Mouse (Mus musculus) forebrain, embryonic 13.5 days (tissue): ENCODE measurements around the gene Lingo4. TPM values are rescaled to one million over a fixed set of nuclear protein-coding genes. Genes with fewer than 3 reads are reported as not detected.

Experiments used
- ATAC-seq: fragments of 200-750 bp; cut with Nextera tagmentation; 2 replicates; pipeline ENCODE4 v1.8.0; 2017
- H3K27ac ChIP-seq: fragments of 300-500 bp; sonication (generic); 2 replicates; pipeline ENCODE4 v1.5.1; 2015; ENCODE audit warnings: inconsistent platforms, mild to moderate bottlenecking, moderate library complexity
- H3K27me3 ChIP-seq: fragments of 300-500 bp; sonication (generic); 2 replicates; pipeline ENCODE4 v1.6.1; 2015; ENCODE audit warnings: mild to moderate bottlenecking, inconsistent platforms
- H3K36me3 ChIP-seq: fragments of 300-500 bp; sonication (generic); 2 replicates; pipeline ENCODE4 v1.6.1; 2015; ENCODE audit warnings: mild to moderate bottlenecking, inconsistent platforms; ENCODE audit not compliant: poor library complexity, severe bottlenecking
- H3K4me1 ChIP-seq: fragments of 300-500 bp; sonication (generic); 2 replicates; pipeline ENCODE4 v1.6.1; 2015; ENCODE audit warnings: inconsistent platforms
- H3K4me2 ChIP-seq: fragments of 300-500 bp; sonication (generic); 2 replicates; pipeline ENCODE4 v1.6.1; 2015; ENCODE audit warnings: inconsistent platforms, mild to moderate bottlenecking, moderate library complexity
- H3K4me3 ChIP-seq: fragments of 300-500 bp; sonication (generic); 2 replicates; pipeline ENCODE4 v1.5.1; 2015; ENCODE audit warnings: mild to moderate bottlenecking, inconsistent platforms
- H3K9ac ChIP-seq: fragments of 300-500 bp; sonication (generic); 2 replicates; pipeline ENCODE4 v1.6.1; 2015; ENCODE audit warnings: mild to moderate bottlenecking, inconsistent platforms
- H3K9me3 ChIP-seq: fragments of 300-500 bp; sonication (generic); replicated peaks from 2 replicates; pipeline ENCODE4 v1.6.1; 2016; ENCODE audit warnings: inconsistent platforms
- WGBS: fragments of 180-500 bp; shearing (Covaris S2); methylation state at CpG from one replicate; pipeline ENCODE4 v1.1.7; 2015; 5-methylcytosine and 5-hydroxymethylcytosine counted together
- polyA plus RNA-seq: library from polyadenylated mRNA; unstranded; fragments of >200 nt; fragmentation: Nextera tagmentation; extraction: Ambion mirVana; gene quantifications from 2 replicates; pipeline ENCODE4 v1.2.1, GENCODE M21; 2015

The Lingo4 gene
- polyA plus RNA-seq, 1 experiment from 2014 or later: 0.74 TPM

GRCm38 (mm10) chr3:94389420-94389819 is 8.9 kb upstream of the Lingo4 start:
- Histone ChIP-seq H3K4me2 (no peak overlapping the region), H3K9me3 (no peaks in the 10 kb centered on the region), H3K27me3 (no peaks in the 10 kb centered on the region), H3K27ac (no peak overlapping the region), H3K9ac (no peak overlapping the region), H3K4me3 (no peak overlapping the region), H3K36me3 (no peaks in the 10 kb centered on the region), H3K4me1 (no peaks in the 10 kb centered on the region)
- no peak for ATAC-seq
- 95% methylated on average over 16 of the region's 16 CpGs for WGBS

- Histone ChIP-seq H3K27me3 (no peaks in the 10 kb centered on the region), H3K4me1 (no peaks in the 10 kb centered on the region), H3K27ac (no peak overlapping the region), H3K4me3 (no peak overlapping the region), H3K4me2 (no peak overlapping the region), H3K9ac (no peak overlapping the region), H3K9me3 (no peaks in the 10 kb centered on the region), H3K36me3 (no peaks in the 10 kb centered on the region)
- WGBS: 82% methylated on average over 5 of the region's 5 CpGs
- ATAC-seq: no peak
These were observed 7.3 kb upstream of the Lingo4 start for GRCm38 (mm10) chr3:94391001-94391400.

- H3K27me3 ChIP-seq: 0 out of 2 replicates have a peak, but pooled peaks cover 7% of the 10 kb centered on the region
- H3K4me1 ChIP-seq: no peaks in the 10 kb centered on the region
- 88% methylated on average over 2 of the region's 2 CpGs for WGBS
- no peak overlapping the region for H3K27ac ChIP-seq
- no peak overlapping the region for H3K4me3 ChIP-seq
- no peak for ATAC-seq
- H3K36me3 ChIP-seq: no peaks in the 10 kb centered on the region
- H3K4me2 ChIP-seq: no peak overlapping the region
- no peaks in the 10 kb centered on the region for H3K9me3 ChIP-seq
- no peak overlapping the region for H3K9ac ChIP-seq
These were observed 6.2 kb upstream of the Lingo4 start for GRCm38 (mm10) chr3:94392128-94392527.

- Histone ChIP-seq H3K9ac (no peak overlapping the region), H3K4me1 (no peaks in the 10 kb centered on the region), H3K36me3 (no peaks in the 10 kb centered on the region), H3K9me3 (no peaks in the 10 kb centered on the region), H3K27me3 (peaks cover 13% of the 10 kb centered on the region), H3K4me3 (no peak overlapping the region), H3K27ac (no peak overlapping the region), H3K4me2 (no peak overlapping the region)
- no peak for ATAC-seq
- 81% methylated on average over 4 of the region's 4 CpGs for whole genome bisulfite sequencing
These were observed 5.3 kb upstream of the Lingo4 start for GRCm38 (mm10) chr3:94393049-94393448.

GRCm38 (mm10) chr3:94396336-94396735 is 2.0 kb upstream of the Lingo4 start:
- H3K9ac ChIP-seq: no peak overlapping the region
- H3K36me3 ChIP-seq: no peaks in the 10 kb centered on the region
- peaks cover 21% of the 10 kb centered on the region for H3K4me1 ChIP-seq
- peaks cover 18% of the 10 kb centered on the region for H3K27me3 ChIP-seq
- H3K9me3 ChIP-seq: no peaks in the 10 kb centered on the region
- H3K27ac ChIP-seq: no peak overlapping the region
- ATAC-seq: no peak
- H3K4me3 ChIP-seq: no peak overlapping the region
- 79% methylated on average over 1 of the region's 1 CpGs for WGBS
- no peak overlapping the region for H3K4me2 ChIP-seq

- no peak overlapping the region for H3K4me2 ChIP-seq
- H3K27ac ChIP-seq: no peak overlapping the region
- no peak overlapping the region for H3K9ac ChIP-seq
- H3K9me3 ChIP-seq: no peaks in the 10 kb centered on the region
- H3K4me3 ChIP-seq: no peak overlapping the region
- WGBS: 89% methylated on average over 4 of the region's 4 CpGs
- H3K36me3 ChIP-seq: no peaks in the 10 kb centered on the region
- H3K27me3 ChIP-seq: peaks cover 18% of the 10 kb centered on the region
- H3K4me1 ChIP-seq: peaks cover 21% of the 10 kb centered on the region
- ATAC-seq: no peak
These were observed 1.5 kb upstream of the Lingo4 start for GRCm38 (mm10) chr3:94396851-94397250.

GRCm38 (mm10) chr3:94398943-94399481 is 695 bp downstream of the Lingo4 start:
- peak; percentile 85 for ATAC-seq
- 2% methylated on average over 20 of the region's 20 CpGs for WGBS
- H3K4me1 ChIP-seq: peaks cover 26% of the 10 kb centered on the region
- H3K9me3 ChIP-seq: no peaks in the 10 kb centered on the region
- H3K27me3 ChIP-seq: peaks cover 18% of the 10 kb centered on the region
- H3K4me2 ChIP-seq: peak overlapping the region; percentile 65
- no peak overlapping the region for H3K27ac ChIP-seq
- no peaks in the 10 kb centered on the region for H3K36me3 ChIP-seq
- peak overlapping the region; percentile 71 for H3K9ac ChIP-seq
- H3K4me3 ChIP-seq: peak overlapping the region; percentile 37

- ATAC-seq: peak; percentile 5; the same call in 1 of the 2 replicates
- WGBS: 10% methylated on average over 5 of the region's 5 CpGs
- H3K4me3 ChIP-seq: peak overlapping the region; percentile 37
- H3K9ac ChIP-seq: peak overlapping the region; percentile 71
- H3K36me3 ChIP-seq: no peaks in the 10 kb centered on the region
- H3K27ac ChIP-seq: no peak overlapping the region
- H3K4me1 ChIP-seq: peaks cover 34% of the 10 kb centered on the region
- H3K4me2 ChIP-seq: peak overlapping the region; percentile 65
- no peaks in the 10 kb centered on the region for H3K9me3 ChIP-seq
- H3K27me3 ChIP-seq: peaks cover 18% of the 10 kb centered on the region
These were observed 1.5 kb downstream of the Lingo4 start for GRCm38 (mm10) chr3:94399663-94400310.

GRCm38 (mm10) chr3:94402451-94402850 is 4.1 kb downstream of the Lingo4 start:
- WGBS: 78% methylated on average over 8 of the region's 8 CpGs
- H3K4me3 ChIP-seq: no peak overlapping the region
- ATAC-seq: no peak

GRCm38 (mm10) chr3:94404366-94405054 is 6.2 kb downstream of the Lingo4 start:
- no peaks in the 10 kb centered on the region for H3K36me3 ChIP-seq
- peak; percentile 73 for ATAC-seq
- H3K4me1 ChIP-seq: peaks cover 24% of the 10 kb centered on the region
- no peak overlapping the region for H3K4me2 ChIP-seq
- H3K27ac ChIP-seq: peak overlapping the region; percentile 62; the same call in 1 of the 2 replicates
- peak overlapping the region; percentile 41 for H3K9ac ChIP-seq
- no peaks in the 10 kb centered on the region for H3K9me3 ChIP-seq
- H3K27me3 ChIP-seq: 0 out of 2 replicates have a peak, but pooled peaks cover 3% of the 10 kb centered on the region
- no peak overlapping the region for H3K4me3 ChIP-seq
- WGBS: 21% methylated on average over 7 of the region's 7 CpGs

More at GRCm38 (mm10) chr3:94402451-94402850, 4.1 kb downstream of the Lingo4 start:
- Histone ChIP-seq H3K27ac (no peak overlapping the region), H3K9ac (no peak overlapping the region), H3K36me3 (no peaks in the 10 kb centered on the region), H3K4me2 (no peak overlapping the region), H3K27me3 (peaks cover 9% of the 10 kb centered on the region), H3K9me3 (no peaks in the 10 kb centered on the region), H3K4me1 (peaks cover 35% of the 10 kb centered on the region)

- Histone ChIP-seq H3K27me3 (no peaks in the 10 kb centered on the region), H3K4me2 (no peak overlapping the region), H3K9ac (no peak overlapping the region), H3K4me1 (peaks cover 14% of the 10 kb centered on the region), H3K9me3 (no peaks in the 10 kb centered on the region), H3K36me3 (no peaks in the 10 kb centered on the region), H3K4me3 (no peak overlapping the region), H3K27ac (no peak overlapping the region)
- no peak for ATAC-seq
- 72% methylated on average over 4 of the region's 4 CpGs for WGBS
These were observed 7.2 kb downstream of the Lingo4 start for GRCm38 (mm10) chr3:94405561-94405960.

GRCm38 (mm10) chr3:94412530-94412929 is 14.2 kb downstream of the Lingo4 start:
- Histone ChIP-seq H3K4me2 (peak overlapping the region; percentile 87), H3K4me1 (peaks cover 18% of the 10 kb centered on the region), H3K36me3 (no peaks in the 10 kb centered on the region), H3K4me3 (peak overlapping the region; percentile 60), H3K9ac (peak overlapping the region; percentile 77), H3K9me3 (no peaks in the 10 kb centered on the region), H3K27me3 (no peaks in the 10 kb centered on the region), H3K27ac (peak overlapping the region; percentile 80)
- 4% methylated on average over 25 of the region's 25 CpGs for WGBS
- ATAC-seq: peak; percentile 63
